Mouse (Mus musculus) heart, adult 2 months (tissue): ENCODE measurements around the gene Grik4. TPM values are rescaled to one million over a fixed set of nuclear protein-coding genes. Genes with fewer than 3 reads are reported as not detected.

ENCODE experiments used
- DNase-seq, 2 experiments: peaks; one replicate each; pipeline ENCODE4 v3.0.0; 2021
- H3K27ac ChIP-seq: fragments of 200-600 bp; 2 replicates; pipeline ENCODE4 v1.8.1; 2022
- H3K27me3 ChIP-seq: fragments of 200-500 bp; 2 replicates; pipeline ENCODE4 v1.6.1; 2012; ENCODE audit warnings: mild to moderate bottlenecking, low read length, inconsistent platforms, mixed read lengths; ENCODE audit not compliant: control insufficient read depth, insufficient read depth
- H3K36me3 ChIP-seq: fragments of 200-500 bp; 2 replicates; pipeline ENCODE4 v1.6.1; 2012; ENCODE audit warnings: low read length, inconsistent platforms; ENCODE audit not compliant: control insufficient read depth, insufficient read depth
- H3K4me1 ChIP-seq: fragments of 200-500 bp; 2 replicates; pipeline ENCODE4 v1.6.1; 2011; ENCODE audit warnings: low read length; ENCODE audit not compliant: control insufficient read depth, insufficient read depth
- H3K4me3 ChIP-seq: fragments of 200-600 bp; 2 replicates; pipeline ENCODE4 v1.8.1; 2022
- H3K79me2 ChIP-seq: fragments of 200-500 bp; replicated peaks from 2 replicates; pipeline ENCODE4 v1.6.1; 2012; ENCODE audit warnings: mild to moderate bottlenecking, inconsistent platforms, low read length, moderate library complexity, mixed read lengths; ENCODE audit not compliant: control insufficient read depth, insufficient read depth
- H3K9ac ChIP-seq: fragments of 200-500 bp; 2 replicates; pipeline ENCODE4 v1.6.1; 2012; ENCODE audit warnings: low read depth, mild to moderate bottlenecking, control low read depth, inconsistent platforms, low read length, mixed read lengths
- CTCF ChIP-seq: fragments of 200-600 bp; IDR thresholded peaks from 2 replicates; pipeline ENCODE4 v1.8.1; 2022; ENCODE audit warnings: antibody characterized with exemption, mild to moderate bottlenecking, moderate library complexity
- EP300 ChIP-seq: fragments of 200-500 bp; IDR thresholded peaks from 2 replicates; pipeline ENCODE4 v1.6.1; 2011; ENCODE audit warnings: low read depth, low read length, control low read depth; ENCODE audit not compliant: insufficient read depth
- POLR2A ChIP-seq: fragments of 200-500 bp; IDR thresholded peaks from 2 replicates; pipeline ENCODE4 v1.6.1; 2011; ENCODE audit warnings: mild to moderate bottlenecking, low read depth, low read length, control low read depth; ENCODE audit not compliant: insufficient read depth
- WGBS: fragments of 180-500 bp; shearing (Covaris S2); methylation state at CpG from one replicate; pipeline ENCODE4 v1.1.7; 2018; 5-methylcytosine and 5-hydroxymethylcytosine counted together
- intact Hi-C: fragments of 180-260 bp; cut with DNase I; formaldehyde crosslinking; loops from one replicate; pipeline ENCODE4 v1.15.1; 2025
- polyA plus RNA-seq: library from polyadenylated mRNA; depleted of rRNA; stranded (reverse); fragments of >200 nt; gene quantifications from 2 replicates; pipeline ENCODE4 v1.2.3, GENCODE M21; 2012
- total RNA-seq, 2 experiments: library from RNA; stranded (reverse); gene quantifications; 2 replicates each; pipeline ENCODE4 v1.2.3; 2021

The Grik4 gene
- total and polyA plus RNA-seq, 3 experiments: 0.02 to 0.09 TPM; not detected in 1

- Histone ChIP-seq H3K36me3 (no peaks in the 10 kb centered on the region), H3K4me3 (peak overlapping the region; percentile 23), H3K79me2 (no peaks in the 10 kb centered on the region), H3K9ac (peak overlapping the region; percentile 28; the same call in 1 of the 2 replicates), H3K27ac (no peak overlapping the region), H3K27me3 (peaks cover 9% of the 10 kb centered on the region), H3K4me1 (no peaks in the 10 kb centered on the region)
- intact Hi-C loops: no loop called here
- WGBS: under 1% methylated on average over 52 of the region's 52 CpGs
- no peak for TF ChIP-seq POLR2A
- no peak for TF ChIP-seq CTCF
- no peak for TF ChIP-seq EP300
- DNase-seq: peak; percentile 50 to 66
These were observed 46.8 kb downstream of the Grik4 start for GRCm38 (mm10) chr9:42897361-42898051.

GRCm38 (mm10) chr9:42896421-42897210 is 47.7 kb downstream of the Grik4 start:
- Histone ChIP-seq H3K9ac (no peak overlapping the region), H3K4me3 (no peak overlapping the region; the same call in 1 of the 2 replicates), H3K4me1 (no peaks in the 10 kb centered on the region), H3K79me2 (no peaks in the 10 kb centered on the region), H3K27me3 (peaks cover 9% of the 10 kb centered on the region), H3K27ac (no peak overlapping the region), H3K36me3 (no peaks in the 10 kb centered on the region)
- no peak for DNase-seq
- 20% methylated on average over 16 of the region's 16 CpGs for WGBS
- intact Hi-C loops: no loop called here
- TF ChIP-seq CTCF: no peak
- no peak for TF ChIP-seq EP300
- TF ChIP-seq POLR2A: no peak

GRCm38 (mm10) chr9:42892765-42893164 is 51.5 kb downstream of the Grik4 start:
- no peaks in the 10 kb centered on the region for H3K36me3 ChIP-seq
- no peaks in the 10 kb centered on the region for H3K4me1 ChIP-seq
- intact Hi-C loops: no loop called here
- no peak for DNase-seq
- H3K9ac ChIP-seq: no peak overlapping the region
- 72% methylated on average over 8 of the region's 8 CpGs for WGBS
- peaks cover 7% of the 10 kb centered on the region for H3K27me3 ChIP-seq
- H3K4me3 ChIP-seq: no peak overlapping the region
- H3K79me2 ChIP-seq: no peaks in the 10 kb centered on the region
- TF ChIP-seq POLR2A: no peak
- TF ChIP-seq EP300: no peak
- TF ChIP-seq CTCF: no peak
- no peak overlapping the region for H3K27ac ChIP-seq

- intact Hi-C loops: no loop called here
- H3K36me3 ChIP-seq: no peaks in the 10 kb centered on the region
- 68% methylated on average over 4 of the region's 4 CpGs for WGBS
- H3K27ac ChIP-seq: no peak overlapping the region
- H3K4me3 ChIP-seq: no peak overlapping the region
- no peaks in the 10 kb centered on the region for H3K4me1 ChIP-seq
- DNase-seq: no peak
- H3K27me3 ChIP-seq: no peaks in the 10 kb centered on the region
- no peak for TF ChIP-seq POLR2A
- no peak for TF ChIP-seq CTCF
- no peak for TF ChIP-seq EP300
- H3K9ac ChIP-seq: no peak overlapping the region
- H3K79me2 ChIP-seq: no peaks in the 10 kb centered on the region
These were observed 56.4 kb downstream of the Grik4 start for GRCm38 (mm10) chr9:42887930-42888329.

GRCm38 (mm10) chr9:42886112-42886766 is 58.1 kb downstream of the Grik4 start:
- Histone ChIP-seq H3K27me3 (no peaks in the 10 kb centered on the region), H3K79me2 (no peaks in the 10 kb centered on the region), H3K36me3 (no peaks in the 10 kb centered on the region), H3K27ac (no peak overlapping the region), H3K4me1 (no peaks in the 10 kb centered on the region), H3K9ac (no peak overlapping the region), H3K4me3 (no peak overlapping the region)
- DNase-seq: no peak
- 43% methylated on average over 15 of the region's 15 CpGs for WGBS
- TF ChIP-seq CTCF (no peak), EP300 (no peak), POLR2A (no peak)
- intact Hi-C loops: no loop called here
